ENCODE assay signal across 11 mouse cellular contexts in genomic region chr1:91429212-91429611, GRCm38 (mm10). TPM values are rescaled to one million over a fixed set of nuclear protein-coding genes. Genes with fewer than 3 reads are reported as not detected.
DNase-seq lines count a peak whose midpoint lies in the region; ATAC-seq and TF ChIP-seq lines count a peak whose summit lies in the region.
"Had no signal": no experiment of that assay in that cellular context is flagged by ENCODE, and none has a peak within 500 bp of the region (broad histone marks: within the 10 kb centered on the region; RNA-seq: fewer than 3 reads in every experiment).

No protein-coding gene starts in this region.

- no peak for DNase-seq in embryonic facial prominence, embryonic 14.5 days (ENCODE audit: low spot score)
- no peak for DNase-seq in embryonic facial prominence, embryonic 10.5 days (ENCODE audit: low spot score)
- peak; percentile 93 for DNase-seq in heart, adult 11 months
- no peak for DNase-seq in heart, postnatal 10 days
- DNase-seq in midbrain, embryonic 11.5 days (ENCODE audit: low spot score, missing footprints), result peak; percentile 41

- H3K27ac ChIP-seq in embryonic facial prominence, embryonic 14.5 days (replicated peaks; ENCODE audit: low read depth, low read length), result no peak overlapping the region
- no peak overlapping the region for H3K27ac ChIP-seq in embryonic facial prominence, embryonic 10.5 days (replicated peaks)
- no peak overlapping the region for H3K27ac ChIP-seq in intestine, embryonic 15.5 days
- no peak overlapping the region for H3K27ac ChIP-seq in intestine, postnatal 0 days (ENCODE audit: low read depth, low read length)
- no peak overlapping the region for H3K27ac ChIP-seq in midbrain, embryonic 11.5 days (ENCODE audit: low read depth, low read length)
- H3K27ac ChIP-seq in midbrain, embryonic 16.5 days (ENCODE audit: low read length), result no peak overlapping the region

- H3K4me2 ChIP-seq in embryonic facial prominence, embryonic 14.5 days (ENCODE audit: low read depth, low read length), result no peak overlapping the region
- no peak overlapping the region for H3K4me2 ChIP-seq in intestine, embryonic 15.5 days (replicated peaks)
- H3K4me2 ChIP-seq in intestine, postnatal 0 days (replicated peaks; ENCODE audit: low read depth), result no peak overlapping the region
- no peak overlapping the region for H3K4me2 ChIP-seq in midbrain, embryonic 11.5 days
- no peak overlapping the region for H3K4me2 ChIP-seq in midbrain, embryonic 16.5 days (ENCODE audit: low read length)

- no peaks in the 10 kb centered on the region for H3K27me3 ChIP-seq in embryonic facial prominence, embryonic 14.5 days (replicated peaks; ENCODE audit: control insufficient read depth, insufficient read depth, low read length)
- no peaks in the 10 kb centered on the region for H3K27me3 ChIP-seq in embryonic facial prominence, embryonic 10.5 days (replicated peaks; ENCODE audit: low read depth, poor library complexity, severe bottlenecking)
- H3K27me3 ChIP-seq in intestine, embryonic 15.5 days (replicated peaks), result no peaks in the 10 kb centered on the region
- H3K27me3 ChIP-seq in intestine, postnatal 0 days (replicated peaks; ENCODE audit: control insufficient read depth, insufficient read depth, low read length), result no peaks in the 10 kb centered on the region
- H3K27me3 ChIP-seq in midbrain, embryonic 11.5 days (ENCODE audit: control insufficient read depth, insufficient read depth, low read length), result no peaks in the 10 kb centered on the region
- H3K27me3 ChIP-seq in midbrain, embryonic 16.5 days (ENCODE audit: control insufficient read depth, insufficient read depth, low read depth, low read length), result no peaks in the 10 kb centered on the region
- H3K27me3 ChIP-seq: CH12.LX, Patski had no signal

- no peak overlapping the region for H3K4me3 ChIP-seq in embryonic facial prominence, embryonic 14.5 days (ENCODE audit: low read depth, low read length)
- H3K4me3 ChIP-seq in embryonic facial prominence, embryonic 10.5 days, result no peak overlapping the region
- H3K4me3 ChIP-seq in intestine, embryonic 15.5 days (replicated peaks), result no peak overlapping the region
- no peak overlapping the region for H3K4me3 ChIP-seq in intestine, postnatal 0 days (ENCODE audit: low read depth, low read length)
- no peak overlapping the region for H3K4me3 ChIP-seq in midbrain, embryonic 11.5 days (ENCODE audit: low read depth, low read length)
- no peak overlapping the region for H3K4me3 ChIP-seq in midbrain, embryonic 16.5 days (ENCODE audit: low read depth, low read length)

- no peaks in the 10 kb centered on the region for H3K9me3 ChIP-seq in embryonic facial prominence, embryonic 14.5 days (ENCODE audit: control insufficient read depth, low read length)
- H3K9me3 ChIP-seq in embryonic facial prominence, embryonic 10.5 days, result no peaks in the 10 kb centered on the region
- H3K9me3 ChIP-seq in intestine, embryonic 15.5 days, result no peaks in the 10 kb centered on the region
- no peaks in the 10 kb centered on the region for H3K9me3 ChIP-seq in intestine, postnatal 0 days (ENCODE audit: control insufficient read depth)
- no peaks in the 10 kb centered on the region for H3K9me3 ChIP-seq in midbrain, embryonic 11.5 days (ENCODE audit: control insufficient read depth, low read length)
- H3K9me3 ChIP-seq in midbrain, embryonic 16.5 days (replicated peaks; ENCODE audit: control insufficient read depth, low read length, poor library complexity, severe bottlenecking), result no peaks in the 10 kb centered on the region
- H3K9me3 ChIP-seq: G1E had no signal

- H3K4me1 ChIP-seq in embryonic facial prominence, embryonic 14.5 days (ENCODE audit: control insufficient read depth, insufficient read depth, low read length), result no peaks in the 10 kb centered on the region
- no peaks in the 10 kb centered on the region for H3K4me1 ChIP-seq in embryonic facial prominence, embryonic 10.5 days
- no peaks in the 10 kb centered on the region for H3K4me1 ChIP-seq in intestine, embryonic 15.5 days (replicated peaks)
- no peaks in the 10 kb centered on the region for H3K4me1 ChIP-seq in intestine, postnatal 0 days (replicated peaks; ENCODE audit: control insufficient read depth, insufficient read depth, low read length)
- no peaks in the 10 kb centered on the region for H3K4me1 ChIP-seq in midbrain, embryonic 11.5 days (ENCODE audit: control insufficient read depth, insufficient read depth, low read length)
- no peaks in the 10 kb centered on the region for H3K4me1 ChIP-seq in midbrain, embryonic 16.5 days (ENCODE audit: control insufficient read depth, insufficient read depth, low read length)

- 0 out of 2 replicates have a peak overlapping the region, but pooled peaks have one; percentile 34 for H3K9ac ChIP-seq in embryonic facial prominence, embryonic 14.5 days (ENCODE audit: low read depth, low read length)
- no peak overlapping the region for H3K9ac ChIP-seq in intestine, embryonic 15.5 days
- no peak overlapping the region for H3K9ac ChIP-seq in intestine, postnatal 0 days (ENCODE audit: low read depth, low read length)
- no peak overlapping the region for H3K9ac ChIP-seq in midbrain, embryonic 11.5 days (ENCODE audit: low read length)
- H3K9ac ChIP-seq in midbrain, embryonic 16.5 days (ENCODE audit: low read depth, low read length), result no peak overlapping the region

- TF ChIP-seq CTCF in intestine, postnatal 0 days (IDR thresholded peaks at IDR 0.05; ENCODE audit: low read depth), result no peak

- 89% methylated on average over 10 of the region's 10 CpGs for WGBS in embryonic facial prominence, embryonic 14.5 days
- 86% methylated on average over 10 of the region's 10 CpGs for WGBS in embryonic facial prominence, embryonic 10.5 days
- 92% methylated on average over 10 of the region's 10 CpGs for WGBS in intestine, embryonic 15.5 days
- 93% methylated on average over 10 of the region's 10 CpGs for WGBS in intestine, postnatal 0 days
- 89% methylated on average over 10 of the region's 10 CpGs for WGBS in midbrain, embryonic 11.5 days
- 94% methylated on average over 10 of the region's 10 CpGs for WGBS in midbrain, embryonic 16.5 days

- intact Hi-C loops in heart, postnatal 10 days (cut with DNase I), result loop anchor here (2.0 kb wide), 1 partner anchor 60 kb away; no protein-coding TSS in a partner anchor

- ATAC-seq in embryonic facial prominence, embryonic 14.5 days (ENCODE audit: low read depth), result no peak
- ATAC-seq in intestine, embryonic 15.5 days, result 0 out of 2 replicates have a peak, but pooled peaks have one; percentile 9
- no peak for ATAC-seq in intestine, postnatal 0 days
- ATAC-seq in midbrain, embryonic 11.5 days (ENCODE audit: low FRiP score), result no peak
- ATAC-seq in midbrain, embryonic 16.5 days, result no peak
- ATAC-seq: Patski had no signal

- peaks cover 13% of the 10 kb centered on the region; the same call in 1 of the 2 replicates for H3K36me3 ChIP-seq in embryonic facial prominence, embryonic 14.5 days (ENCODE audit: control insufficient read depth, insufficient read depth, low read length)
- no peaks in the 10 kb centered on the region for H3K36me3 ChIP-seq in embryonic facial prominence, embryonic 10.5 days (replicated peaks)
- H3K36me3 ChIP-seq in intestine, embryonic 15.5 days, result 0 out of 2 replicates have a peak, but pooled peaks cover 25% of the 10 kb centered on the region
- H3K36me3 ChIP-seq in intestine, postnatal 0 days (ENCODE audit: control insufficient read depth, insufficient read depth), result peaks cover 92% of the 10 kb centered on the region
- H3K36me3 ChIP-seq in midbrain, embryonic 11.5 days (ENCODE audit: control insufficient read depth, insufficient read depth, low read length), result no peaks in the 10 kb centered on the region
- peaks cover 17% of the 10 kb centered on the region; the same call in 1 of the 2 replicates for H3K36me3 ChIP-seq in midbrain, embryonic 16.5 days (ENCODE audit: control insufficient read depth, insufficient read depth, low read length)

RNA-seq across cellular contexts. Expression of gene Hes6, which starts 15.4 kb away (rescaled TPM):
- 106 and 114 TPM in 2 replicates for polyA plus RNA-seq in embryonic facial prominence, embryonic 14.5 days (2014; fragmentation: Nextera tagmentation; extraction: Ambion mirVana)
- polyA plus RNA-seq in embryonic facial prominence, embryonic 10.5 days (2016; fragmentation: Nextera tagmentation; extraction: Ambion mirVana), result 136 and 144 TPM in 2 replicates
- total RNA-seq in heart, postnatal 10 days (2021), result 10 to 100 TPM; 22.2 to 25.0 TPM
- 94.0 and 103 TPM in 2 replicates for polyA plus RNA-seq in intestine, embryonic 15.5 days (2015; fragmentation: Nextera tagmentation; extraction: Ambion mirVana)
- 84.1 and 84.8 TPM in 2 replicates for polyA plus RNA-seq in intestine, postnatal 0 days (2015; fragmentation: Nextera tagmentation; extraction: Ambion mirVana)
- polyA plus RNA-seq in midbrain, embryonic 11.5 days (2014; fragmentation: Nextera tagmentation; extraction: Ambion mirVana), result 300 and 322 TPM in 2 replicates
- polyA plus RNA-seq in midbrain, embryonic 16.5 days (2015; fragmentation: Nextera tagmentation; extraction: Ambion mirVana), result 153 and 173 TPM in 2 replicates

RNA-seq across cellular contexts. Expression of gene Per2, which starts 29.9 kb away (rescaled TPM):
- 3.9 and 4.7 TPM in 2 replicates for polyA plus RNA-seq in embryonic facial prominence, embryonic 14.5 days (2014; fragmentation: Nextera tagmentation; extraction: Ambion mirVana)
- polyA plus RNA-seq in embryonic facial prominence, embryonic 10.5 days (2016; fragmentation: Nextera tagmentation; extraction: Ambion mirVana), result 1.3 and 2.0 TPM in 2 replicates
- total RNA-seq in heart, postnatal 10 days (2021), result 10 to 100 TPM in 1 of 2 experiments, 1 to 10 TPM in 1; 7.5 to 21.1 TPM
- 7.8 and 7.9 TPM in 2 replicates for polyA plus RNA-seq in intestine, embryonic 15.5 days (2015; fragmentation: Nextera tagmentation; extraction: Ambion mirVana)
- 7.2 and 7.9 TPM in 2 replicates for polyA plus RNA-seq in intestine, postnatal 0 days (2015; fragmentation: Nextera tagmentation; extraction: Ambion mirVana)
- polyA plus RNA-seq in midbrain, embryonic 11.5 days (2014; fragmentation: Nextera tagmentation; extraction: Ambion mirVana), result 1.5 and 1.6 TPM in 2 replicates
- polyA plus RNA-seq in midbrain, embryonic 16.5 days (2015; fragmentation: Nextera tagmentation; extraction: Ambion mirVana), result 4.5 and 5.1 TPM in 2 replicates

RNA-seq across cellular contexts. Expression of gene Ilkap, which starts 30.6 kb away (rescaled TPM):
- 138 and 146 TPM in 2 replicates for polyA plus RNA-seq in embryonic facial prominence, embryonic 14.5 days (2014; fragmentation: Nextera tagmentation; extraction: Ambion mirVana)
- polyA plus RNA-seq in embryonic facial prominence, embryonic 10.5 days (2016; fragmentation: Nextera tagmentation; extraction: Ambion mirVana), result 175 and 177 TPM in 2 replicates
- total RNA-seq in heart, postnatal 10 days (2021), result 10 to 100 TPM; 48.5 to 54.9 TPM
- 119 and 128 TPM in 2 replicates for polyA plus RNA-seq in intestine, embryonic 15.5 days (2015; fragmentation: Nextera tagmentation; extraction: Ambion mirVana)
- polyA plus RNA-seq in intestine, postnatal 0 days (2015; fragmentation: Nextera tagmentation; extraction: Ambion mirVana), result 51.2 TPM in 2 replicates
- polyA plus RNA-seq in midbrain, embryonic 11.5 days (2014; fragmentation: Nextera tagmentation; extraction: Ambion mirVana), result 163 and 169 TPM in 2 replicates
- 141 and 143 TPM in 2 replicates for polyA plus RNA-seq in midbrain, embryonic 16.5 days (2015; fragmentation: Nextera tagmentation; extraction: Ambion mirVana)

Comparison
In these comparisons a context has a peak if more than half of its experiments do, and no peak if none do; other contexts are left out.
1. DNase-seq: peak in heart, adult 11 months (single experiment) and midbrain, embryonic 11.5 days (single experiment); none in embryonic facial prominence, embryonic 14.5 days (single experiment), embryonic facial prominence, embryonic 10.5 days (single experiment) and heart, postnatal 10 days (0 of 2).